Mouse (Mus musculus) midbrain, embryonic 12.5 days (tissue): ENCODE results near the gene Zer1. TPM values are rescaled to one million over a fixed set of nuclear protein-coding genes. Genes with fewer than 3 reads are reported as not detected.
A peak's percentile ranks its signal among the peaks of the same experiment; 100 is the strongest.

Experiments used
- ATAC-seq: fragments of 200-750 bp; cut with Nextera tagmentation; 2 replicates; pipeline ENCODE4 v1.8.0; 2017; ENCODE audit warnings: low read depth, moderate TSS enrichment, moderate library complexity; ENCODE audit not compliant: low FRiP score
- H3K27ac ChIP-seq: fragments of 300-500 bp; sonication (generic); replicated peaks from 2 replicates; pipeline ENCODE4 v1.5.1; 2016; ENCODE audit warnings: mild to moderate bottlenecking
- H3K27me3 ChIP-seq: fragments of 300-500 bp; sonication (generic); 2 replicates; pipeline ENCODE4 v1.6.1; 2016; ENCODE audit warnings: mild to moderate bottlenecking
- H3K36me3 ChIP-seq: fragments of 300-500 bp; sonication (generic); 2 replicates; pipeline ENCODE4 v1.6.1; 2016
- H3K4me1 ChIP-seq: fragments of 300-500 bp; sonication (generic); 2 replicates; pipeline ENCODE4 v1.6.1; 2016
- H3K4me2 ChIP-seq: fragments of 300-500 bp; sonication (generic); replicated peaks from 2 replicates; pipeline ENCODE4 v1.6.1; 2016; ENCODE audit warnings: mild to moderate bottlenecking, moderate library complexity
- H3K4me3 ChIP-seq: fragments of 300-500 bp; sonication (generic); 2 replicates; pipeline ENCODE4 v1.5.1; 2016; ENCODE audit warnings: mild to moderate bottlenecking
- H3K9ac ChIP-seq: fragments of 300-500 bp; sonication (generic); replicated peaks from 2 replicates; pipeline ENCODE4 v1.6.1; 2016; ENCODE audit warnings: mild to moderate bottlenecking, moderate library complexity
- H3K9me3 ChIP-seq: fragments of 300-500 bp; sonication (generic); 2 replicates; pipeline ENCODE4 v1.6.1; 2016; ENCODE audit warnings: mild to moderate bottlenecking
- WGBS: fragments of 180-500 bp; shearing (Covaris S2); methylation state at CpG from one replicate; pipeline ENCODE4 v1.1.7; 2016; 5-methylcytosine and 5-hydroxymethylcytosine counted together
- polyA plus RNA-seq: library from polyadenylated mRNA; unstranded; fragments of >200 nt; fragmentation: Nextera tagmentation; extraction: Ambion mirVana; gene quantifications from 2 replicates; pipeline ENCODE4 v1.2.1, GENCODE M21; 2016

The Zer1 gene
- polyA plus RNA-seq, 1 experiment from 2014 or later: 11.6 TPM

GRCm38 (mm10) chr2:30122766-30123165 lies 1.6 kb downstream of the Zer1 start:
- Histone ChIP-seq H3K4me1 (peaks cover 39% of the 10 kb centered on the region), H3K4me3 (no peak overlapping the region), H3K36me3 (no peaks in the 10 kb centered on the region), H3K9ac (no peak overlapping the region), H3K9me3 (no peaks in the 10 kb centered on the region), H3K27me3 (no peaks in the 10 kb centered on the region), H3K27ac (no peak overlapping the region), H3K4me2 (no peak overlapping the region)
- no peak for ATAC-seq
- WGBS: 91% methylated on average over 5 of the region's 5 CpGs

- H3K9me3 ChIP-seq: no peaks in the 10 kb centered on the region
- no peak overlapping the region for H3K9ac ChIP-seq
- 81% methylated on average over 4 of the region's 4 CpGs for WGBS
- H3K4me3 ChIP-seq: no peak overlapping the region
- no peaks in the 10 kb centered on the region for H3K27me3 ChIP-seq
- no peak for ATAC-seq
- no peaks in the 10 kb centered on the region for H3K36me3 ChIP-seq
- H3K4me1 ChIP-seq: peaks cover 38% of the 10 kb centered on the region
- H3K27ac ChIP-seq: no peak overlapping the region; the same call in 1 of the 2 replicates
- no peak overlapping the region for H3K4me2 ChIP-seq
Observed at GRCm38 (mm10) chr2:30120269-30120668, 4.1 kb downstream of the Zer1 start.

GRCm38 (mm10) chr2:30119641-30120051 lies 4.7 kb downstream of the Zer1 start:
- Histone ChIP-seq H3K4me1 (peaks cover 32% of the 10 kb centered on the region), H3K9me3 (no peaks in the 10 kb centered on the region), H3K36me3 (no peaks in the 10 kb centered on the region), H3K27ac (peak overlapping the region; percentile 36; the same call in 1 of the 2 replicates), H3K4me2 (0 out of 2 replicates have a peak overlapping the region, but pooled peaks have one; percentile 11), H3K27me3 (no peaks in the 10 kb centered on the region), H3K9ac (no peak overlapping the region), H3K4me3 (no peak overlapping the region)
- no peak for ATAC-seq
- 20% methylated on average over 6 of the region's 6 CpGs for WGBS

DNA sequence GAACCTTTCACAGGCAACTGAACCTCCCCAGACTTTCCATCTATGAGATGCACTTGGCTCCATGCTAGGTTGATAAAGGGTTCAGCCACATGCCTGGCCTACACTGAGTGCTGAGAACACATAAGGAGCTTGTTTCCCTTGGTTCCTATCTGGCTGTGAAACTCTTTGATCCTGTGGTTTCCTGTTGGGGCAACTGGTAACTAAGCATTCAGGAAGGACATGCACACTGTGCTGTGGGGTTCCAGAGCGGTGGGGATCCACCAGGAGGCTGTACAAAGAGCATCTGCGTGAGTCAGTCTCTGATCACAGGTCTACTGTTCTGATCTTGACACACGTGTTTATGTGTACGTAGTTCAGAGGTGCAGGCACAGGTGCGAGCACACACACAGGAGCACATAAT lies 11.8 kb downstream of the Zer1 start:
- H3K4me3 ChIP-seq: no peak overlapping the region
- no peak overlapping the region for H3K4me2 ChIP-seq
- no peak overlapping the region for H3K27ac ChIP-seq
- H3K27me3 ChIP-seq: no peaks in the 10 kb centered on the region
- WGBS: 93% methylated on average over 5 of the region's 5 CpGs
- ATAC-seq: no peak
- H3K9ac ChIP-seq: no peak overlapping the region
- H3K36me3 ChIP-seq: peaks cover 58% of the 10 kb centered on the region
- H3K9me3 ChIP-seq: no peaks in the 10 kb centered on the region
- no peaks in the 10 kb centered on the region for H3K4me1 ChIP-seq

GRCm38 (mm10) chr2:30111500-30111899 lies 12.9 kb downstream of the Zer1 start:
- ATAC-seq: no peak
- H3K36me3 ChIP-seq: peaks cover 69% of the 10 kb centered on the region
- 95% methylated on average over 2 of the region's 2 CpGs for WGBS

GRCm38 (mm10) chr2:30108260-30108659 lies 16.1 kb downstream of the Zer1 start:
- Histone ChIP-seq H3K4me3 (no peak overlapping the region), H3K9me3 (no peaks in the 10 kb centered on the region), H3K27me3 (no peaks in the 10 kb centered on the region), H3K9ac (no peak overlapping the region), H3K27ac (no peak overlapping the region), H3K4me1 (no peaks in the 10 kb centered on the region), H3K36me3 (peaks cover 95% of the 10 kb centered on the region), H3K4me2 (no peak overlapping the region)
- no peak for ATAC-seq
- WGBS: 90% methylated on average over 4 of the region's 4 CpGs

More at GRCm38 (mm10) chr2:30111500-30111899, 12.9 kb downstream of the Zer1 start:
- Histone ChIP-seq H3K4me3 (no peak overlapping the region), H3K4me1 (no peaks in the 10 kb centered on the region), H3K27ac (no peak overlapping the region), H3K9me3 (no peaks in the 10 kb centered on the region), H3K9ac (no peak overlapping the region), H3K4me2 (no peak overlapping the region), H3K27me3 (no peaks in the 10 kb centered on the region)

GRCm38 (mm10) chr2:30107646-30108045 lies 16.7 kb downstream of the Zer1 start:
- ATAC-seq: no peak
- Histone ChIP-seq H3K9me3 (no peaks in the 10 kb centered on the region), H3K4me3 (no peak overlapping the region), H3K4me2 (no peak overlapping the region), H3K9ac (no peak overlapping the region), H3K27ac (no peak overlapping the region), H3K36me3 (peaks cover 95% of the 10 kb centered on the region), H3K4me1 (no peaks in the 10 kb centered on the region), H3K27me3 (no peaks in the 10 kb centered on the region)
- 93% methylated on average over 5 of the region's 5 CpGs for WGBS

- Histone ChIP-seq H3K27me3 (no peaks in the 10 kb centered on the region), H3K36me3 (peaks cover 94% of the 10 kb centered on the region), H3K4me3 (no peak overlapping the region), H3K9me3 (no peaks in the 10 kb centered on the region), H3K27ac (no peak overlapping the region), H3K4me1 (no peaks in the 10 kb centered on the region), H3K4me2 (no peak overlapping the region), H3K9ac (no peak overlapping the region)
- no peak for ATAC-seq
Observed at GRCm38 (mm10) chr2:30106364-30106763, 18.0 kb downstream of the Zer1 start.

GRCm38 (mm10) chr2:30100214-30100613 lies 24.2 kb downstream of the Zer1 start:
- ATAC-seq: no peak
- H3K4me2 ChIP-seq: no peak overlapping the region
- H3K4me1 ChIP-seq: no peaks in the 10 kb centered on the region
- H3K9ac ChIP-seq: no peak overlapping the region
- H3K27me3 ChIP-seq: no peaks in the 10 kb centered on the region
- H3K9me3 ChIP-seq: no peaks in the 10 kb centered on the region
- no peak overlapping the region for H3K4me3 ChIP-seq
- 78% methylated on average over 4 of the region's 4 CpGs for WGBS
- peaks cover 72% of the 10 kb centered on the region for H3K36me3 ChIP-seq
- no peak overlapping the region for H3K27ac ChIP-seq

DNA sequence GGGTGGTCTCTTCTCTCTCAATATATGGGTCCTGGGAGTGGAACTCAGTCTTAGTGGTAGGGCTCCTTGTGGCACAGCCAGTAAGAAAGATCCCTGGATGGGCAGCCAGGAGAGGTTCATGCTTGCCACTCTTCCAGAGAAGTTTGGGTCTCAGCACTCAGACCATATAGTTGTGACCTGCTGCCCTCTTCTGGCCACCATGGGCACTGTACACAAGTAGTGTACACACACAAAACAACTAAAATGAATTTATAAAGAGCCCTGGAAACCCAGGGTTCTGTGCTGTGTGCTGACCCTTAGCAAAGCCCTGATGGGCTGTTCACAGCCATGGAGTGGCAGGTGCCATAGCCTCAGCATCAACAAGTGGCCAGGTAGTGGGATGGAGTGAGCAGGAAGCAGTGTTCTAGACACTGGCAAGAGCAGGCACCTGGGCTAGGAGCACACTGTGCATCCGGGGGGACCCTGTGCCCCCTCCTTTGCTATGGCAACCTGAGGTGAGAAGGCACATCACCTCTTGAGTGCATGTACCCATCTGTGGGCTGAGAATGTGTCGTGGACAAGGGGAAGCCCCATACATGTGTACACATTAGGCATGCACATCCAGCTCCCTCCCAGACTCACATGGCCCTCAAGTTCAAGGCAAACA lies 28.4 kb downstream of the Zer1 start:
- Histone ChIP-seq H3K27me3 (no peaks in the 10 kb centered on the region), H3K4me1 (peaks cover 17% of the 10 kb centered on the region), H3K27ac (no peak overlapping the region), H3K9me3 (no peaks in the 10 kb centered on the region), H3K9ac (no peak overlapping the region), H3K4me3 (no peak overlapping the region), H3K4me2 (no peak overlapping the region), H3K36me3 (peaks cover 41% of the 10 kb centered on the region)
- ATAC-seq: no peak
- WGBS: 82% methylated on average over 2 of the region's 2 CpGs

DNA sequence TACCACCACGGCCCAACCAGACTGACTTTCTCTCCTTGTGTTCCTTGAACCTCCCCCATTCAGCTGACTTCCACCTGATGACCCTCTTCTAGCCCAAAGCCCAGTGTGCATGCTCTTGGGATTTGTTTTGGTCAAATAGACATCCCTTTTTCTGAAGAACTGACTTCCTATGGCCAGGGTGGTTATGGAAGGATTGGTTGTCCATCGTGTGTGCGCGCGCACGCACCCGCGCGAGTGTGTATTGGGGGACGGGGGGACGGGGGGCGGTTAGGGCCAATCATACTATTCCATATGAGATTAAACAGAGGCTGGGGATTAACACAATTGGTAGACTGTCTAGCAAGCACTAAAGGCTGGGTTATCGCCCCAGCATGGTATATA lies 30.2 kb downstream of the Zer1 start:
- Histone ChIP-seq H3K27ac (no peak overlapping the region; the same call in 1 of the 2 replicates), H3K27me3 (no peaks in the 10 kb centered on the region), H3K4me1 (peaks cover 17% of the 10 kb centered on the region), H3K36me3 (peaks cover 28% of the 10 kb centered on the region), H3K9ac (peak overlapping the region; percentile 60; the same call in 1 of the 2 replicates), H3K4me2 (peak overlapping the region; percentile 69), H3K9me3 (no peaks in the 10 kb centered on the region), H3K4me3 (peak overlapping the region; percentile 64)
- ATAC-seq: no peak
- WGBS: 5% methylated on average over 13 of the region's 13 CpGs

DNA sequence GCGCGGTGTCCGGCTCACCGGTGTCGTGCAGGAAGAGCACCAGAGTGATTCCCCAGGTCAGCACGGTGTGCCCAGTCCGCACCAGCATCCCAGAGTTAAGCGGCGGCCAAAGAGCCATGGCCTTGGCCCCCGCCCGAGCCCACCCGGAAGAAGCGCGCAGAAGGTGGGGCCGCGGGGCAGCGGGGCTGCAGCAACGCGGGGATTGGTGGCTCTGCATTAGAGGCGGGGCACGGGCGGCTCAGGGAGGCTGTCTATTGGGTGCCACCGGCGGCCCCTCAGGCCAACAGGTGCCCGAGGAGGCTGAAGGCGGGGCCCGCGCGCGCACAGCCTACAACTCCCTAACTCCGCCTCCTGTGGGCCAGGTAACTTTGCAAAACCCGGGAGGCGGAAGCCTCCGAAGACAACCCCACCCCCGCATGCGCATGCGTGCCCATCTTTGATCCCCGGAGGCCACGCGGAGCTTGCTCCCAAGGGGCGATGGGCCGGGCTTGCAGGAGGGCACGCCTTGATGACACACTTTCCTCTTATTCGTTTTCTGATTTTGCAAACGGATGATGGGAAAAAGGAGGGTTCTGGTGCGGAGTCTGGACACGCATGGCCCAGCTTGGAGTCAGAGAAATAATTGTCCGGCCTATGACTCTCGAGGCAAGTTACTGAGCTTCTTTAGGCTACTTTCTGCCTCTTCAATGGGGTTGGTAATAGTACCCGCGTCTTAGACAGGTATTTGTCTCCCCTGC lies 30.7 kb downstream of the Zer1 start, which contains the start of gene Zdhhc12:
TSS of gene Zdhhc12 (minus strand) at position 178 of the 737 bp plus-strand sequence.
- WGBS: under 1% methylated on average over 51 of the region's 51 CpGs
- no peaks in the 10 kb centered on the region for H3K27me3 ChIP-seq
- H3K9ac ChIP-seq: peak within 1 kb of the TSS; percentile 60
- H3K4me3 ChIP-seq: peak within 1 kb of the TSS; percentile 64
- H3K27ac ChIP-seq: no peak within 1 kb of the TSS; the same call in 1 of the 2 replicates
- peak; percentile 96 for ATAC-seq
- H3K4me1 ChIP-seq: peaks cover 17% of the 10 kb centered on the region
- peak within 1 kb of the TSS; percentile 69 for H3K4me2 ChIP-seq
- H3K9me3 ChIP-seq: no peaks in the 10 kb centered on the region
- H3K36me3 ChIP-seq: peaks cover 23% of the 10 kb centered on the region
